Mouse (Mus musculus) NIH3T3 (cell line): ENCODE measurements around the gene Rap1a.

Experiments used
- DNase-seq: peaks from one replicate; pipeline ENCODE4 v3.0.0-alpha.2; 2012; ENCODE audit warnings: low read depth

The Rap1a gene

GRCm38 (mm10) chr3:105806519-105807249, 5.5 kb upstream of the Rap1a start:
- no peak for DNase-seq

GRCm38 (mm10) chr3:105803600-105803999, 2.5 kb upstream of the Rap1a start:
- no peak for DNase-seq

GRCm38 (mm10) chr3:105800675-105801190, 403 bp downstream of the Rap1a start:
- DNase-seq: peak; percentile 45

- DNase-seq: no peak
Measured at GRCm38 (mm10) chr3:105800156-105800674, 921 bp downstream of the Rap1a start.

- no peak for DNase-seq
Measured at GRCm38 (mm10) chr3:105799375-105799774, 1.8 kb downstream of the Rap1a start.

- DNase-seq: no peak
Measured at GRCm38 (mm10) chr3:105798770-105799169, 2.4 kb downstream of the Rap1a start.

- DNase-seq: no peak
Measured at GRCm38 (mm10) chr3:105797427-105797826, 3.7 kb downstream of the Rap1a start.

- no peak for DNase-seq
Measured at GRCm38 (mm10) chr3:105796761-105797160, 4.4 kb downstream of the Rap1a start.

- no peak for DNase-seq
Measured at GRCm38 (mm10) chr3:105794309-105794708, 6.8 kb downstream of the Rap1a start.

GRCm38 (mm10) chr3:105792309-105792708, 8.8 kb downstream of the Rap1a start:
- DNase-seq: no peak

- no peak for DNase-seq
Measured at GRCm38 (mm10) chr3:105791129-105791528, 10.0 kb downstream of the Rap1a start.

- no peak for DNase-seq
Measured at GRCm38 (mm10) chr3:105790338-105790737, 10.8 kb downstream of the Rap1a start.

GRCm38 (mm10) chr3:105789776-105790175, 11.4 kb downstream of the Rap1a start:
- DNase-seq: no peak

- DNase-seq: no peak
Measured at GRCm38 (mm10) chr3:105787328-105787727, 13.8 kb downstream of the Rap1a start.

GRCm38 (mm10) chr3:105785865-105786264, 15.3 kb downstream of the Rap1a start:
- DNase-seq: no peak

GRCm38 (mm10) chr3:105783809-105784208, 17.3 kb downstream of the Rap1a start:
- no peak for DNase-seq

- DNase-seq: no peak
Measured at GRCm38 (mm10) chr3:105782406-105782805, 18.7 kb downstream of the Rap1a start.

- no peak for DNase-seq
Measured at GRCm38 (mm10) chr3:105777997-105778396, 23.1 kb downstream of the Rap1a start.

GRCm38 (mm10) chr3:105774496-105774895, 26.6 kb downstream of the Rap1a start:
- no peak for DNase-seq

GRCm38 (mm10) chr3:105771534-105771933, 29.6 kb downstream of the Rap1a start:
- peak; percentile 25 for DNase-seq

- DNase-seq: no peak
Measured at GRCm38 (mm10) chr3:105770836-105771235, 30.3 kb downstream of the Rap1a start.

- no peak for DNase-seq
Measured at GRCm38 (mm10) chr3:105769380-105769779, 31.8 kb downstream of the Rap1a start.

GRCm38 (mm10) chr3:105768529-105768928, 32.6 kb downstream of the Rap1a start:
- DNase-seq: no peak
